Mouse (Mus musculus): ENCODE data around the gene Itga6. TPM values are rescaled to one million over a fixed set of nuclear protein-coding genes. Genes with fewer than 3 reads are reported as not detected.
A peak's percentile ranks its signal among the peaks of the same experiment; 100 is the strongest.

The Itga6 gene
- polyA plus RNA-seq, 1 experiment from 2014 or later, result 34.3 TPM

DNA sequence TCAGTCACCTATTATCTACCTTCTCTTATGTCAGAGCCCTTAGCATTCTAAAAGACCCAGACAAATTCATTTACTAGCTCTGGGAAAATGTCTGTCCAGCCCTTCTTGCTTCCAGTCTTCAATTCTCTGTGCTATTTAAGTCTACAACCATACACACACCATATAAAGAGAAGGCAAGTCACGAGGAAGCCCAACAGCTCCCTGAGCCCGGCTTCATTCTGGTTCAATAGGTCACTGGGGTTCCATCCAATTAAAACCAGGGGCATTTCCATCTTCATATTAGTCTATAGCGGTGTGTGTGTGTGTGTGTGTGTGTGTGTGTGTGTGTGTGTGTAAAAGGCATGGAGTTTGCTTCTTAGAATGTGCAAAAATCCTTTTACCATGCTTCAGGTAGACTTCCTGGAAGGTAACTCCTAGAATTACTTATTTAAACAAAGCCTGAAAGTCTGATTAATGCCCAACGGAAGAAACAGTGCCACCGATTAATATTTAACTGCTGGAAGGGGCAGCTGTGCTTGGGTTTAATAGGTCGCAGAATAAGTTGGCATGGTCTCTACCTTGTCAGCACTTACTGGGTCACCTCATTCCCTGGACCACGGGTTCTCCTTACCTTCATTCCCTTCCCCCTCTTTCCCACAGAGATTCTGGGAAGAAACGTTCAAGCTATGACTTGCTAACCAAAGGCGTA, 6.1 kb upstream of the Itga6 start:
- no peak for DNase-seq (ENCODE audit: low spot score)
- H3K9me3 ChIP-seq (replicated peaks), result no peaks in the 10 kb centered on the region
- H3K4me3 ChIP-seq, result no peak overlapping the region
- H3K27me3 ChIP-seq (ENCODE audit: low read depth, poor library complexity, severe bottlenecking), result peaks cover 56% of the 10 kb centered on the region
- 82% methylated on average over 9 of the region's 9 CpGs for WGBS
- no peaks in the 10 kb centered on the region for H3K36me3 ChIP-seq
- peaks cover 35% of the 10 kb centered on the region for H3K4me1 ChIP-seq
- no peak overlapping the region for H3K27ac ChIP-seq (replicated peaks)

GRCm38 (mm10) chr2:71742557-71742956, 2.9 kb upstream of the Itga6 start:
- Histone ChIP-seq H3K27ac (replicated peaks) (no peak overlapping the region), H3K36me3 (no peaks in the 10 kb centered on the region), H3K9me3 (replicated peaks) (no peaks in the 10 kb centered on the region), H3K4me3 (no peak overlapping the region), H3K27me3 (ENCODE audit: low read depth, poor library complexity, severe bottlenecking) (peaks cover 60% of the 10 kb centered on the region), H3K4me1 (peaks cover 67% of the 10 kb centered on the region)
- no peak for DNase-seq (ENCODE audit: low spot score)
- whole genome bisulfite sequencing, result 84% methylated on average over 4 of the region's 4 CpGs

- H3K36me3 ChIP-seq, result no peaks in the 10 kb centered on the region
These were observed 2.0 kb upstream of the Itga6 start for GRCm38 (mm10) chr2:71743377-71743776.

GRCm38 (mm10) chr2:71744320-71744719, 1.1 kb upstream of the Itga6 start:
- peaks cover 63% of the 10 kb centered on the region for H3K27me3 ChIP-seq (ENCODE audit: low read depth, poor library complexity, severe bottlenecking)
- H3K4me3 ChIP-seq, result 0 out of 2 replicates have a peak overlapping the region, but pooled peaks have one; percentile 5
- H3K4me1 ChIP-seq, result peaks cover 67% of the 10 kb centered on the region
- no peaks in the 10 kb centered on the region for H3K36me3 ChIP-seq
- peak; percentile 20 for DNase-seq (ENCODE audit: low spot score)
- peak overlapping the region; percentile 75 for H3K27ac ChIP-seq (replicated peaks)
- WGBS, result 11% methylated on average over 9 of the region's 9 CpGs
- H3K9me3 ChIP-seq (replicated peaks), result no peaks in the 10 kb centered on the region

More at GRCm38 (mm10) chr2:71743377-71743776, 2.0 kb upstream of the Itga6 start:
- Histone ChIP-seq H3K27ac (replicated peaks) (no peak overlapping the region), H3K4me1 (peaks cover 67% of the 10 kb centered on the region), H3K4me3 (no peak overlapping the region), H3K9me3 (replicated peaks) (no peaks in the 10 kb centered on the region), H3K27me3 (ENCODE audit: low read depth, poor library complexity, severe bottlenecking) (peaks cover 65% of the 10 kb centered on the region)
- no peak for DNase-seq (ENCODE audit: low spot score)
- WGBS, result 43% methylated on average over 7 of the region's 7 CpGs

- peak overlapping the region; percentile 5; the same call in 1 of the 2 replicates for H3K4me3 ChIP-seq
- DNase-seq (ENCODE audit: low spot score), result peak; percentile 53
These were observed 432 bp upstream of the Itga6 start for GRCm38 (mm10) chr2:71744861-71745507.

DNA sequence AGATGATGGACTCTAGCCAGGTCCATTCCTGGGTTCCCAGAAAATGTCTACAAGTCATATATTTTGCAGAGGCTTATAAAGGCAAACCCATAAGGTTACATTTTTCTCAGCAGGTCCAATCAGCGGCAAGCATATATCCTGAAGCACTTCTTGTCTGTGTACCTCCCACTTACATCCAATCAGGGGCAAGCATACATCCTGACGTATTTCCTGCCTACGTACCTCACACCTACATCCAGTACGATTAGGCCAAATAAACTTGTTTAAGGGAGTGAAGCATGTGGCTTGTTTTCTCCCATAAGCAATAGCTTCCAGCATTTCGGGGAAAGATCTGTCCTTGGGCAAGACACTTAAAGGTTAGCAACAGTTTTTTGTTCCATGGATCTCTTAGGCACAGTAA, 3.0 kb downstream of the Itga6 start:
- H3K27ac ChIP-seq (replicated peaks), result no peak overlapping the region
- 88% methylated on average over 5 of the region's 5 CpGs for WGBS
- no peaks in the 10 kb centered on the region for H3K9me3 ChIP-seq (replicated peaks)
- no peak for DNase-seq (ENCODE audit: low spot score)
- peaks cover 82% of the 10 kb centered on the region for H3K4me1 ChIP-seq
- H3K4me3 ChIP-seq, result no peak overlapping the region
- no peaks in the 10 kb centered on the region for H3K36me3 ChIP-seq
- H3K27me3 ChIP-seq (ENCODE audit: low read depth, poor library complexity, severe bottlenecking), result peaks cover 51% of the 10 kb centered on the region

More at GRCm38 (mm10) chr2:71744861-71745507, 432 bp upstream of the Itga6 start:
- 4% methylated on average over 11 of the region's 11 CpGs for WGBS
- no peaks in the 10 kb centered on the region for H3K9me3 ChIP-seq (replicated peaks)
- H3K4me1 ChIP-seq, result peaks cover 73% of the 10 kb centered on the region
- peak overlapping the region; percentile 75 for H3K27ac ChIP-seq (replicated peaks)
- H3K27me3 ChIP-seq (ENCODE audit: low read depth, poor library complexity, severe bottlenecking), result peaks cover 57% of the 10 kb centered on the region
- no peaks in the 10 kb centered on the region for H3K36me3 ChIP-seq

DNA sequence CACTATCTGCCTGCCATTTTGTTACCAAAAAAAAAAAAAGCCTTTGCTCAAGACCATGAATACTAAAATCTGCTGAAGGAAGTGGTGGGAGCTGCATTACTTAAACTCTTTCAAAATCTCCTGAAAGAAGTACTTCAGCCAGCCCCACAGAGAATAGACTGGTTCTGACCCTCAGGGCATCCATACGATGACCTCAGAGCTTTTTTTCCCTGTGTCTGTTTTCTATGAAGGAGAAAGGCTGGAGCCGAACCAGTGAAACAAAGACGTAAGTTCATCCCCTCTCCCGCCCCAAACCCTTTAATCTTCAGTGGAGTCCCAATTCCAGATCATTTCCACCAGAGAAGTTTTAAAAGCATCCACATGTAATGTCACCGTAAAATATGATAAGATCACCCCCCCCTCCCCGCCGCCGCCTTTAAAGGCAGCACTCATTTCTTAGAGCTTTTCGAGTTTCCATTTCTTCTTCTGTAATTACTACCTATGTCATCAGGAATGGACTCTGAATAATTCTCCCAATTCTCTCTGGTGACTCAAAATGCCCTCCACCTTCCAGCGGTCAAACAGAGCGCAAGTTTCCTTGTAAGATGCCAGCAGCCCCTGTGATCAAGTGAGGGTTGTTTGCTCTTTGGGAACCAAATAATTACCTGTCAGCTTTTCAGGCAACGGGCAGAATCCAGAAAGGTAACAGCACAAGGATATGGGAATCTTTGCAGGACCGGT, 4.1 kb downstream of the Itga6 start:
- Histone ChIP-seq H3K27me3 (ENCODE audit: low read depth, poor library complexity, severe bottlenecking) (peaks cover 43% of the 10 kb centered on the region), H3K27ac (replicated peaks) (peak overlapping the region; percentile 77), H3K9me3 (replicated peaks) (no peaks in the 10 kb centered on the region), H3K4me1 (peaks cover 71% of the 10 kb centered on the region), H3K36me3 (no peaks in the 10 kb centered on the region), H3K4me3 (peak overlapping the region; percentile 37)
- 29% methylated on average over 13 of the region's 13 CpGs for WGBS
- DNase-seq (ENCODE audit: low spot score), result peak; percentile 64

DNA sequence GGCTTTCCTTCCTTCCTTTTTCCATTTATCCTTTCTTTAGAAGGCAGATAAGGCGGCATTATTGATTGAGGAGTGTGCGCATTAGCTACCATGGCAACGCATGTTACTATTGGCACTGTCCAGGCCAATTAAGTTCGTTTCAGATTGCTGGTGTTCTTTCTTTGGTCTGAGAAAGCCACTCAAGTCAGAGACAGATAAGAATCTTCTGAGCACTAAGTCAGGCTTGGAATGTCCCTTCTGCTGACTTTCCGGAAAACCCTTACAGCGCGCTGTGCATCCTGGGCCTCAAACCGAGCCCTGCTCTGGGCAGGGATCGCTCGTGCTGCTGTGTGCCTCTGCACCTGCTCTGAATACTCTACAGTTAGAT, 4.7 kb downstream of the Itga6 start:
- peak overlapping the region; percentile 77 for H3K27ac ChIP-seq (replicated peaks)
- peaks cover 66% of the 10 kb centered on the region for H3K4me1 ChIP-seq
- peaks cover 43% of the 10 kb centered on the region for H3K27me3 ChIP-seq (ENCODE audit: low read depth, poor library complexity, severe bottlenecking)
- no peaks in the 10 kb centered on the region for H3K9me3 ChIP-seq (replicated peaks)
- DNase-seq (ENCODE audit: low spot score), result no peak
- WGBS, result 37% methylated on average over 10 of the region's 10 CpGs
- peak overlapping the region; percentile 37 for H3K4me3 ChIP-seq
- no peaks in the 10 kb centered on the region for H3K36me3 ChIP-seq

DNA sequence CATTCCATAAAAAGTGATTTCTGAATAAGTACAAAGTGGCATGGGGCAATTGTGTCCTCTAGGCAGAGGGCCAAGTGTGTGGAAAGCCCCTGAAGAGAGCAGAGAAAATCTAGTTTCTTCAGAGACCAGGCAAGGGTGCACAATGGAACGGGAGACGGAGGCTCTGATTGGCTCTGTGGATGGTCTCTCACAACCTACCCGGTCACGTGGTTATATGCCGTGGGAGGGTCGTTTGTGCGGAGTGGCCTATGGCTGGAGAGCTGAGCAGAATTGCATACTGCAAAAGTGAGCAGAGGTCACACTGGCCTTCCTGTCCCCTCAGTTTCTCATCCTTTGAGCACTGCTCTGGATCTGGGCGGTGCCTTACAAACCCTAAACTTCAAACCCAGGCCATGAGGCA, 5.9 kb downstream of the Itga6 start:
- WGBS, result 72% methylated on average over 8 of the region's 8 CpGs
- Histone ChIP-seq H3K9me3 (replicated peaks) (no peaks in the 10 kb centered on the region), H3K36me3 (no peaks in the 10 kb centered on the region), H3K4me3 (no peak overlapping the region), H3K27ac (replicated peaks) (peak overlapping the region; percentile 55; the same call in 1 of the 2 replicates), H3K27me3 (ENCODE audit: low read depth, poor library complexity, severe bottlenecking) (peaks cover 37% of the 10 kb centered on the region), H3K4me1 (peaks cover 53% of the 10 kb centered on the region)
- DNase-seq (ENCODE audit: low spot score), result no peak

GRCm38 (mm10) chr2:71751863-71752262, 6.4 kb downstream of the Itga6 start:
- peaks cover 48% of the 10 kb centered on the region for H3K4me1 ChIP-seq
- H3K4me3 ChIP-seq, result no peak overlapping the region
- H3K36me3 ChIP-seq, result no peaks in the 10 kb centered on the region
- no peak for DNase-seq (ENCODE audit: low spot score)
- H3K27ac ChIP-seq (replicated peaks), result peak overlapping the region; percentile 55; the same call in 1 of the 2 replicates
- 82% methylated on average over 2 of the region's 2 CpGs for WGBS
- peaks cover 32% of the 10 kb centered on the region for H3K27me3 ChIP-seq (ENCODE audit: low read depth, poor library complexity, severe bottlenecking)
- H3K9me3 ChIP-seq (replicated peaks), result no peaks in the 10 kb centered on the region

DNA sequence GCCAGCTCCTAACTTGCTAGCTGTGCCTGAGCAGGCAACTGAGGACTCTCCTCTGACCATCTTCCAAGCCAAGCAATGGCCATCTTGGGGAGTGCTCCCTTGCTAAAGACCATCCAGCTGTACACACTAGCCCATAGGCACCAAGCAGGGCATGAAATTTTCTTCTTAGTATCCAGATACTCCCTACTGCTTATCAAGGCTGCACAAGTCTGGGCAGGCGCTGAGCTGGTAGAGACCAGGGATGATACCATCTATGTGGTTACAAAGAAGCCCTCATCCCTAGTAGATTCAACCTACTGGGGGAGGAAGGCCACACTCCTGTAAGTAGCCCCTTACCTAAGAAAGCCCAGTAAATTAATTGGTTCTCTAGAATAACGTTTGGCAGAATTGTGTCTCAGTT, 7.0 kb downstream of the Itga6 start:
- Histone ChIP-seq H3K4me3 (no peak overlapping the region), H3K36me3 (no peaks in the 10 kb centered on the region), H3K27me3 (ENCODE audit: low read depth, poor library complexity, severe bottlenecking) (peaks cover 31% of the 10 kb centered on the region), H3K9me3 (replicated peaks) (no peaks in the 10 kb centered on the region), H3K4me1 (peaks cover 44% of the 10 kb centered on the region), H3K27ac (replicated peaks) (no peak overlapping the region)
- no peak for DNase-seq (ENCODE audit: low spot score)
- WGBS, result 87% methylated on average over 2 of the region's 2 CpGs

- H3K27ac ChIP-seq (replicated peaks), result no peak overlapping the region
- H3K9me3 ChIP-seq (replicated peaks), result no peaks in the 10 kb centered on the region
- peaks cover 23% of the 10 kb centered on the region for H3K27me3 ChIP-seq (ENCODE audit: low read depth, poor library complexity, severe bottlenecking)
- no peaks in the 10 kb centered on the region for H3K36me3 ChIP-seq
- no peak overlapping the region for H3K4me3 ChIP-seq
- H3K4me1 ChIP-seq, result peaks cover 38% of the 10 kb centered on the region
- WGBS, result 84% methylated on average over 4 of the region's 4 CpGs
- DNase-seq (ENCODE audit: low spot score), result no peak
These were observed 7.7 kb downstream of the Itga6 start for GRCm38 (mm10) chr2:71753161-71753560.

DNA sequence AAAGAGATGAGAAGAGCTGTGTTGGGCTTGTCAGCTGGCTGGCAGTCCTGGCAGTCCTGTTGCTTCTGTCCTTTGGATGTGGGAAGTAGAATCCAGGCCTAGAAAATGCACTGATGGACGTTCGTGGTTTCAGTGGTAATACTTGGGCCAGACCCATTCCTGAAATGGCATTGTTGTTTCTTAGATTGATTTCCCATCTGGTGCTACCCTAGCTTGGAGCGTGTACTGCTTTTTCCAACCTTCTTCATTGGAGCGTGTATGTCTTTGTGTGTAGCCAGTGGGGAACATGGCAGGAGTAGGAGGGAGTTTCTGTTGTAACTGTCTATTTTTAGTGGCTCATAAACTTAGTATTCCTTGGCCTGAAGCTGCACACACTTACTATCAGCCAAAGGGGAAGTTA, 10.3 kb downstream of the Itga6 start:
- Histone ChIP-seq H3K36me3 (no peaks in the 10 kb centered on the region), H3K4me3 (no peak overlapping the region), H3K27ac (replicated peaks) (no peak overlapping the region), H3K9me3 (replicated peaks) (no peaks in the 10 kb centered on the region), H3K4me1 (peaks cover 28% of the 10 kb centered on the region), H3K27me3 (ENCODE audit: low read depth, poor library complexity, severe bottlenecking) (peaks cover 19% of the 10 kb centered on the region; the same call in 1 of the 2 replicates)
- no peak for DNase-seq (ENCODE audit: low spot score)
- 90% methylated on average over 4 of the region's 4 CpGs for WGBS

All from midbrain, embryonic 10.5 days (tissue).